Mouse (Mus musculus): ENCODE results near the gene Gm5941. TPM values are rescaled to one million over a fixed set of nuclear protein-coding genes. Genes with fewer than 3 reads are reported as not detected.
"Not testable (repeated sequence)": the region's sequence is repeated elsewhere in the genome, so short reads cannot be mapped to it uniquely, and the experiment has no call there.

The Gm5941 gene
- polyA plus RNA-seq (2014; fragmentation: Nextera tagmentation; extraction: Ambion mirVana), result not detected in 2 replicates

GRCm38 (mm10) chrX:92489649-92490048 lies at the start of gene Gm5941:
Gene Gm5941, plus strand, starts transcription at chrX:92489949.
- H3K4me2 ChIP-seq; DNase-seq (ENCODE audit: low spot score, missing footprints); H3K27me3 ChIP-seq (ENCODE audit: control insufficient read depth, insufficient read depth, low read length); H3K36me3 ChIP-seq (ENCODE audit: control insufficient read depth, insufficient read depth, low read length); H3K27ac ChIP-seq (ENCODE audit: low read depth, low read length); H3K9me3 ChIP-seq (ENCODE audit: control insufficient read depth, low read length); H3K4me1 ChIP-seq (ENCODE audit: control insufficient read depth, insufficient read depth, low read length); H3K4me3 ChIP-seq (ENCODE audit: low read depth, low read length); H3K9ac ChIP-seq (ENCODE audit: low read length); ATAC-seq (ENCODE audit: low FRiP score): not testable (repeated sequence)
- WGBS, result 79% methylated on average over 4 of the region's 4 CpGs

- ATAC-seq (ENCODE audit: low FRiP score) (no peak), DNase-seq (ENCODE audit: low spot score, missing footprints) (no peak)
- 28% methylated on average over 3 of the region's 3 CpGs for WGBS
- Histone ChIP-seq H3K27me3 (ENCODE audit: control insufficient read depth, insufficient read depth, low read length) (no peaks in the 10 kb centered on the region), H3K4me2 (no peak overlapping the region), H3K36me3 (ENCODE audit: control insufficient read depth, insufficient read depth, low read length) (no peaks in the 10 kb centered on the region), H3K9ac (ENCODE audit: low read length) (no peak overlapping the region), H3K4me1 (ENCODE audit: control insufficient read depth, insufficient read depth, low read length) (no peaks in the 10 kb centered on the region), H3K9me3 (ENCODE audit: control insufficient read depth, low read length) (no peaks in the 10 kb centered on the region), H3K4me3 (ENCODE audit: low read depth, low read length) (no peak overlapping the region), H3K27ac (ENCODE audit: low read depth, low read length) (no peak overlapping the region)
Measured at GRCm38 (mm10) chrX:92460496-92460895, 29.3 kb upstream of the Gm5941 start.

GRCm38 (mm10) chrX:92464773-92465172 lies 25.0 kb upstream of the Gm5941 start:
- no peak for ATAC-seq (ENCODE audit: low FRiP score)
- Histone ChIP-seq H3K4me3 (ENCODE audit: low read depth, low read length) (no peak overlapping the region), H3K9ac (ENCODE audit: low read length) (no peak overlapping the region), H3K27ac (ENCODE audit: low read depth, low read length) (no peak overlapping the region), H3K27me3 (ENCODE audit: control insufficient read depth, insufficient read depth, low read length) (no peaks in the 10 kb centered on the region), H3K4me1 (ENCODE audit: control insufficient read depth, insufficient read depth, low read length) (no peaks in the 10 kb centered on the region), H3K9me3 (ENCODE audit: control insufficient read depth, low read length) (no peaks in the 10 kb centered on the region), H3K36me3 (ENCODE audit: control insufficient read depth, insufficient read depth, low read length) (no peaks in the 10 kb centered on the region), H3K4me2 (no peak overlapping the region)
- 64% methylated on average over 4 of the region's 4 CpGs for WGBS
- DNase-seq (ENCODE audit: low spot score, missing footprints), result no peak

GRCm38 (mm10) chrX:92498254-92498653 lies 8.5 kb downstream of the Gm5941 start:
- H3K27me3 ChIP-seq (ENCODE audit: control insufficient read depth, insufficient read depth, low read length), result no peaks in the 10 kb centered on the region
- no peak overlapping the region for H3K4me3 ChIP-seq (ENCODE audit: low read depth, low read length)
- no peaks in the 10 kb centered on the region for H3K9me3 ChIP-seq (ENCODE audit: control insufficient read depth, low read length)
- no peak overlapping the region for H3K9ac ChIP-seq (ENCODE audit: low read length)
- 47% methylated on average over 1 of the region's 1 CpGs for WGBS
- no peaks in the 10 kb centered on the region for H3K4me1 ChIP-seq (ENCODE audit: control insufficient read depth, insufficient read depth, low read length)
- H3K36me3 ChIP-seq (ENCODE audit: control insufficient read depth, insufficient read depth, low read length), result no peaks in the 10 kb centered on the region
- H3K4me2 ChIP-seq, result no peak overlapping the region
- no peak for DNase-seq (ENCODE audit: low spot score, missing footprints)
- ATAC-seq (ENCODE audit: low FRiP score), result no peak
- H3K27ac ChIP-seq (ENCODE audit: low read depth, low read length), result no peak overlapping the region

GRCm38 (mm10) chrX:92527826-92528225 lies 38.1 kb downstream of the Gm5941 start:
- no peak for ATAC-seq (ENCODE audit: low FRiP score)
- Histone ChIP-seq H3K36me3 (ENCODE audit: control insufficient read depth, insufficient read depth, low read length) (no peaks in the 10 kb centered on the region), H3K27me3 (ENCODE audit: control insufficient read depth, insufficient read depth, low read length) (no peaks in the 10 kb centered on the region), H3K9ac (ENCODE audit: low read length) (no peak overlapping the region), H3K9me3 (ENCODE audit: control insufficient read depth, low read length) (no peaks in the 10 kb centered on the region), H3K27ac (ENCODE audit: low read depth, low read length) (no peak overlapping the region), H3K4me1 (ENCODE audit: control insufficient read depth, insufficient read depth, low read length) (no peaks in the 10 kb centered on the region), H3K4me3 (ENCODE audit: low read depth, low read length) (no peak overlapping the region), H3K4me2 (no peak overlapping the region)
- DNase-seq (ENCODE audit: low spot score, missing footprints), result no peak
- 69% methylated on average over 1 of the region's 1 CpGs for WGBS

Other genes starting within 250 kb of the Gm5941 start
- not detected in 2 replicates for gene Mageb18, start 109.6 kb downstream of the Gm5941 start, polyA plus RNA-seq (2014; fragmentation: Nextera tagmentation; extraction: Ambion mirVana)